Mouse (Mus musculus) lung, embryonic 14.5 days (tissue): ENCODE results near the gene Prkar2b. TPM values are rescaled to one million over a fixed set of nuclear protein-coding genes. Genes with fewer than 3 reads are reported as not detected.
"Not testable (repeated sequence)": the region's sequence is repeated elsewhere in the genome, so short reads cannot be mapped to it uniquely, and the experiment has no call there.

Experiments used
- ATAC-seq: fragments of 200-750 bp; cut with Nextera tagmentation; 2 replicates; pipeline ENCODE4 v1.8.0; 2017; ENCODE audit warnings: mild to moderate bottlenecking, moderate TSS enrichment, moderate library complexity; ENCODE audit not compliant: insufficient read depth
- DNase-seq: peaks from one replicate; pipeline ENCODE4 v3.0.0-alpha.2; 2015
- H3K27ac ChIP-seq: fragments of 300-500 bp; sonication (generic); 2 replicates; pipeline ENCODE4 v1.5.1; 2014; ENCODE audit warnings: low read depth, mild to moderate bottlenecking, moderate library complexity
- H3K27me3 ChIP-seq: fragments of 300-500 bp; sonication (generic); 2 replicates; pipeline ENCODE4 v1.6.1; 2014; ENCODE audit warnings: low read length, control low read depth; ENCODE audit not compliant: insufficient read depth
- H3K36me3 ChIP-seq: fragments of 300-500 bp; sonication (generic); 2 replicates; pipeline ENCODE4 v1.6.1; 2014; ENCODE audit warnings: control low read depth; ENCODE audit not compliant: insufficient read depth
- H3K4me1 ChIP-seq: fragments of 300-500 bp; sonication (generic); 2 replicates; pipeline ENCODE4 v1.6.1; 2014; ENCODE audit warnings: antibody characterized with exemption, control low read depth; ENCODE audit not compliant: insufficient read depth
- H3K4me2 ChIP-seq: fragments of 300-500 bp; sonication (generic); 2 replicates; pipeline ENCODE4 v1.6.1; 2014; ENCODE audit warnings: mild to moderate bottlenecking
- H3K4me3 ChIP-seq: fragments of 300-500 bp; sonication (generic); 2 replicates; pipeline ENCODE4 v1.5.1; 2014; ENCODE audit warnings: low read depth, low read length
- H3K9ac ChIP-seq: fragments of 300-500 bp; sonication (generic); 2 replicates; pipeline ENCODE4 v1.6.1; 2014
- H3K9me3 ChIP-seq: fragments of 300-500 bp; sonication (generic); 2 replicates; pipeline ENCODE4 v1.6.1; 2016; ENCODE audit warnings: low read depth, low read length, control low read depth
- CTCF ChIP-seq: IDR thresholded peaks from 2 replicates; pipeline ENCODE4 v1.5.1; 2016; ENCODE audit warnings: antibody characterized with exemption, low read depth
- WGBS: fragments of 180-500 bp; shearing (Covaris S2); extraction: QIAGEN DNeasy Blood & Tissue Kit; methylation state at CpG from one replicate; pipeline ENCODE4 v1.1.7; 2014; 5-methylcytosine and 5-hydroxymethylcytosine counted together
- polyA plus RNA-seq: library from polyadenylated mRNA; unstranded; fragments of >200 nt; fragmentation: Nextera tagmentation; extraction: Ambion mirVana; gene quantifications from 2 replicates; pipeline ENCODE4 v1.2.1, GENCODE M21; 2014

Prkar2b gene
- polyA plus RNA-seq, 1 experiment from 2014 or later, result 31.6 TPM

- H3K9ac ChIP-seq, result no peak overlapping the region
These were observed 43.3 kb downstream of the Prkar2b start for GRCm38 (mm10) chr12:32017636-32018375.

DNA sequence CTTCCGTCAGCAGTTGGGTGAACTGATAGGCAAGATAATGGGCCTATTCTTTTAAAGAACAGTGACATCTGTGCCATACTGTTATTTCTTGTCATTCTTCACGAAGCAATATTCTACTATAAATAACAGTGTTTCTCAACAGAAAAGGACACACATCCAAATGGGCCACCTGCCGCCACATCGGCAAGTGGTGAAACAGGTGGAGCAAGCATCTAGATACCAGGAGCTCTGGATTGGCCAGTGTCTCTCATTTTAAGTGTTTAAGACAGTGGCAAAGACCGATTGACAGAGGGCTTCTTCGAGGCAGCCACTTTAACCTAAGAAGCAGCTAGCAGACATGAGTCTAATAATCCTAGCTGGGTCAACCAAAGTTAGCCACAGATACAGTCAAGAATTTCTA is 44.6 kb downstream of the Prkar2b start:
- no peak overlapping the region for H3K4me2 ChIP-seq
- no peak for DNase-seq
- peaks cover 7% of the 10 kb centered on the region; the same call in 1 of the 2 replicates for H3K4me1 ChIP-seq
- H3K9ac ChIP-seq, result no peak overlapping the region
- no peak overlapping the region for H3K4me3 ChIP-seq
- H3K9me3 ChIP-seq, result no peaks in the 10 kb centered on the region
- 64% methylated on average over 6 of the region's 6 CpGs for WGBS
- no peaks in the 10 kb centered on the region for H3K36me3 ChIP-seq
- no peak for TF ChIP-seq CTCF
- H3K27me3 ChIP-seq, result no peaks in the 10 kb centered on the region
- no peak for ATAC-seq
- H3K27ac ChIP-seq, result no peak overlapping the region

More at GRCm38 (mm10) chr12:32017636-32018375, 43.3 kb downstream of the Prkar2b start:
- 26% methylated on average over 7 of the region's 7 CpGs for WGBS
- peak; percentile 66 for ATAC-seq
- Histone ChIP-seq H3K4me3 (no peak overlapping the region), H3K4me2 (no peak overlapping the region), H3K4me1 (peaks cover 7% of the 10 kb centered on the region; the same call in 1 of the 2 replicates), H3K9me3 (no peaks in the 10 kb centered on the region), H3K27me3 (no peaks in the 10 kb centered on the region), H3K27ac (no peak overlapping the region), H3K36me3 (no peaks in the 10 kb centered on the region)
- TF ChIP-seq CTCF, result no peak
- DNase-seq, result peak; percentile 45

DNA sequence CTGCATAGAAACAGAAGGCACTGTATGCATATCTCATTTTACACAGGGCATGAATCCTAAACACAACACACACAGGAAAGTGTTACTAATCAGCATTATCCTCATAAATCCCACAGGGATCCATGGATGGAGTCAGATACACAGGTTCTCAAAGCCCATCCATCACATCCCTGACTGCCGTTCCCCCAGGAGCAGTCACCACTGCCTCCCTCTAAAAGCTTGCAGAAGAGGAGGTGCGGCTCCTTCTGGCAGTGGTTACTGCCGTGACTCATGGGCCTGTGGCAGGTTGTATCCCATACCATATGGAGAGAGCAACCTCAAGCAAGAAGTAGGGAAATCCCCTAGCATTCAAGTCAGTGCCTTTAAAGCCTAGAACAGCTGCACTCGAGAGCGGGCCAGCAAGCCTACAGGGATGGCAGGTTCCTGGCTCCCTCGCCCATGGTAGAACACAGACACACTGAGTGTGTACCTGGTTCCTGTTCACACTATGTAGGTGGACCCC is 45.8 kb downstream of the Prkar2b start:
- Histone ChIP-seq H3K4me3 (no peak overlapping the region), H3K4me2 (no peak overlapping the region), H3K36me3 (no peaks in the 10 kb centered on the region), H3K9ac (no peak overlapping the region), H3K9me3 (peaks cover 3% of the 10 kb centered on the region; the same call in 1 of the 2 replicates), H3K27ac (no peak overlapping the region), H3K4me1 (peaks cover 7% of the 10 kb centered on the region; the same call in 1 of the 2 replicates), H3K27me3 (no peaks in the 10 kb centered on the region)
- ATAC-seq, result no peak
- 41% methylated on average over 6 of the region's 6 CpGs for WGBS
- DNase-seq, result no peak
- no peak for TF ChIP-seq CTCF

DNA sequence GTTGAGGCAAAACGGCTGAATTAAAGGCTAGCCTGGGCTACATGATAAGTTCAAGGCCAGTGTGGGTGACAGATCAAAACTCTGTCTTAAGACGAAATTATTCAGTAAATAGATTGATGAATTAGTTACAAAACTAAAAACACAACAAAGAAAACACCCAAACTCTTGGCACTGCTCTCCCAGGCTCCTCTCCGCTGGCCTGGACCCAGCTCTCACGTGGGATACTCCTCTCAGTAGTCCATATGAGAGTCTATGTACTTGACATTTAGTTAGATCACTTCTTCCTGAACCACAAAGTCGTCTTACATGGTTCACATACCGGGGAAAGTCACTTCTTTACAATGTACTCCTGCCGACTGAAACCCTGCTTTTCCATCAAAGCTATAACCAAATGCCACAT is 46.3 kb downstream of the Prkar2b start:
- Histone ChIP-seq H3K9me3 (peaks cover 5% of the 10 kb centered on the region; the same call in 1 of the 2 replicates), H3K4me2 (no peak overlapping the region), H3K9ac (no peak overlapping the region), H3K27ac (no peak overlapping the region), H3K4me3 (no peak overlapping the region), H3K36me3 (no peaks in the 10 kb centered on the region), H3K27me3 (no peaks in the 10 kb centered on the region), H3K4me1 (peaks cover 7% of the 10 kb centered on the region; the same call in 1 of the 2 replicates)
- TF ChIP-seq CTCF, result no peak
- WGBS, result 43% methylated on average over 7 of the region's 7 CpGs
- DNase-seq (no peak), ATAC-seq (no peak)

- ATAC-seq (no peak), DNase-seq (no peak)
- no peak overlapping the region for H3K9ac ChIP-seq
- H3K27me3 ChIP-seq, result no peaks in the 10 kb centered on the region
- H3K36me3 ChIP-seq, result no peaks in the 10 kb centered on the region
- no peak for TF ChIP-seq CTCF
- 60% methylated on average over 2 of the region's 2 CpGs for WGBS
- H3K4me1 ChIP-seq, result no peaks in the 10 kb centered on the region
- H3K4me2 ChIP-seq, result no peak overlapping the region
- H3K27ac ChIP-seq, result no peak overlapping the region
- H3K4me3 ChIP-seq, result no peak overlapping the region
- peaks cover 5% of the 10 kb centered on the region; the same call in 1 of the 2 replicates for H3K9me3 ChIP-seq
These were observed 48.9 kb downstream of the Prkar2b start for GRCm38 (mm10) chr12:32012169-32012568.

DNA sequence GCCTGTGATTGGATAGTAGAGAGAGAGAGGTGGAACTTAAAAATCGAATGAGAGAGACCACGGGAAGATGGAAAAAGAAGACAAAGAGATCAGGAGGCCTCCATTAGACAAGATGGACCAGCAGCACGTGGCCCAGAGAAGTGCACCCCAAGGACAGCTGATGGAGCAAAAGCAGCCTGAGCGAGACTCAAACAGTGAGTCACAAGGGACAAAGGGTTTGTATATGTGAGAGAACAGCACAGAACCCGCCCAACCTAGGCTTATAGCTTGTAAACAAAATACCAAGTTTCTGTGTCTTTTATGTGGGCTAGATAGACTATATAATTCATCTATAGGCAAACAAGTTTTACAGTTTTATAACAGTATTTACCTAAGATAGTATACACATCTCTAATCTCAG is 50.0 kb downstream of the Prkar2b start:
- DNase-seq, result no peak
- no peaks in the 10 kb centered on the region for H3K36me3 ChIP-seq
- no peak overlapping the region for H3K4me2 ChIP-seq

DNA sequence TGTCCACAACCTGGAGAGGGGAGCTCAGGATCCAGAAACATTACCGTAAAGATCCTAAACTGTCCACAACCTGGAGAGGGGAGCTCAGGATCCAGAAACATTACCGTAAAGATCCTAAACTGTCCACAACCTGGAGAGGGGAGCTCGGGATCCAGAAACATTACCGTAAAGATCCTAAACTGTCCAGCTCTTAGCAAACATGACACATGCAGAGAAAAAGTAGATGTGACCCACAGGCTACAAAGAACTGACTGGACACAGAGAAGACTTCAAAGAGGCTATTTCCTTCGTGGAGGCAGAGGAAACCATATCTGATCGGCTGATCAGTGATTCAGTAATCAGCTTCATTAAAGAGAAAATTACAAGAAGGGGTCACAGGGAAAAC is 51.1 kb downstream of the Prkar2b start:
- not testable (repeated sequence) for H3K9ac ChIP-seq, H3K27me3 ChIP-seq, H3K36me3 ChIP-seq, DNase-seq, H3K27ac ChIP-seq, H3K4me1 ChIP-seq, H3K4me2 ChIP-seq, H3K4me3 ChIP-seq, ATAC-seq, H3K9me3 ChIP-seq
- WGBS, result 51% methylated on average over 5 of the region's 6 CpGs

More for the DNA sequence above, 50.0 kb downstream of the Prkar2b start:
- H3K4me1 ChIP-seq, result no peaks in the 10 kb centered on the region
- H3K9me3 ChIP-seq, result peaks cover 5% of the 10 kb centered on the region; the same call in 1 of the 2 replicates
- no peaks in the 10 kb centered on the region for H3K27me3 ChIP-seq
- ATAC-seq, result no peak
- 85% methylated on average over 5 of the region's 5 CpGs for WGBS
- no peak for TF ChIP-seq CTCF
- H3K27ac ChIP-seq, result no peak overlapping the region
- H3K4me3 ChIP-seq, result no peak overlapping the region
- H3K9ac ChIP-seq, result no peak overlapping the region
